Mouse (Mus musculus) cortical plate, adult 2 months (tissue): ENCODE measurements around the gene Mbnl1. TPM values are rescaled to one million over a fixed set of nuclear protein-coding genes. Genes with fewer than 3 reads are reported as not detected.

ENCODE experiments used
- H3K27ac ChIP-seq: fragments of 200-500 bp; 2 replicates; pipeline ENCODE4 v1.5.1; 2012; ENCODE audit warnings: low read length, control low read depth, inconsistent platforms; ENCODE audit not compliant: insufficient read depth
- H3K4me1 ChIP-seq: fragments of 200-500 bp; 2 replicates; pipeline ENCODE4 v1.6.1; 2011; ENCODE audit warnings: low read length; ENCODE audit not compliant: control insufficient read depth, insufficient read depth
- H3K4me3 ChIP-seq: fragments of 200-500 bp; 2 replicates; pipeline ENCODE4 v1.5.1; 2011; ENCODE audit warnings: mild to moderate bottlenecking, low read length, control low read depth; ENCODE audit not compliant: insufficient read depth
- CTCF ChIP-seq: fragments of 200-500 bp; IDR thresholded peaks from 2 replicates; pipeline ENCODE4 v1.5.1; 2011; ENCODE audit warnings: mild to moderate bottlenecking, control low read depth, low read length; ENCODE audit not compliant: insufficient read depth; ENCODE audit errors: extremely low read depth
- POLR2A ChIP-seq: fragments of 200-500 bp; IDR thresholded peaks from 2 replicates; pipeline ENCODE4 v1.6.1; 2011; ENCODE audit warnings: mild to moderate bottlenecking, low read length, control low read depth; ENCODE audit not compliant: insufficient read depth; ENCODE audit errors: extremely low read depth
- polyA plus RNA-seq: library from polyadenylated mRNA; depleted of rRNA; stranded (reverse); fragments of >200 nt; gene quantifications from 2 replicates; pipeline ENCODE4 v1.2.3, GENCODE M21; 2012

Mbnl1 gene
- polyA plus RNA-seq, 1 experiment, result 49.0 TPM

- H3K4me3 ChIP-seq, result no peak overlapping the region
- no peak overlapping the region for H3K27ac ChIP-seq
- H3K4me1 ChIP-seq, result peaks cover 3% of the 10 kb centered on the region; the same call in 1 of the 2 replicates
- TF ChIP-seq POLR2A (no peak), CTCF (no peak)
These were observed 116.7 kb downstream of the Mbnl1 start for GRCm38 (mm10) chr3:60589361-60589760.

- Histone ChIP-seq H3K4me1 (no peaks in the 10 kb centered on the region; the same call in 1 of the 2 replicates), H3K4me3 (no peak overlapping the region), H3K27ac (no peak overlapping the region)
- TF ChIP-seq POLR2A (no peak), CTCF (no peak)
These were observed 123.0 kb downstream of the Mbnl1 start for GRCm38 (mm10) chr3:60595606-60596005.

GRCm38 (mm10) chr3:60596985-60597384 lies 124.4 kb downstream of the Mbnl1 start:
- no peak overlapping the region for H3K4me3 ChIP-seq
- TF ChIP-seq POLR2A (no peak), CTCF (no peak)
- H3K4me1 ChIP-seq, result no peaks in the 10 kb centered on the region; the same call in 1 of the 2 replicates
- H3K27ac ChIP-seq, result no peak overlapping the region

GRCm38 (mm10) chr3:60601686-60602085 lies 129.1 kb downstream of the Mbnl1 start:
- H3K4me3 ChIP-seq, result no peak overlapping the region
- no peak overlapping the region for H3K27ac ChIP-seq
- 0 out of 2 replicates have a peak, but pooled peaks cover 1% of the 10 kb centered on the region for H3K4me1 ChIP-seq
- TF ChIP-seq POLR2A (no peak), CTCF (peak; percentile 81)

GRCm38 (mm10) chr3:60602923-60603549 lies 130.4 kb downstream of the Mbnl1 start:
- Histone ChIP-seq H3K4me3 (no peak overlapping the region), H3K27ac (no peak overlapping the region), H3K4me1 (0 out of 2 replicates have a peak, but pooled peaks cover 1% of the 10 kb centered on the region)
- TF ChIP-seq POLR2A, result no peak
- no peak for TF ChIP-seq CTCF

GRCm38 (mm10) chr3:60603637-60604036 lies 131.0 kb downstream of the Mbnl1 start:
- no peak overlapping the region for H3K4me3 ChIP-seq
- no peak for TF ChIP-seq POLR2A
- TF ChIP-seq CTCF, result no peak
- 0 out of 2 replicates have a peak, but pooled peaks cover 1% of the 10 kb centered on the region for H3K4me1 ChIP-seq
- H3K27ac ChIP-seq, result no peak overlapping the region

- H3K4me1 ChIP-seq, result 0 out of 2 replicates have a peak, but pooled peaks cover 1% of the 10 kb centered on the region
- no peak overlapping the region for H3K4me3 ChIP-seq
- no peak overlapping the region for H3K27ac ChIP-seq
- TF ChIP-seq CTCF, result no peak
- no peak for TF ChIP-seq POLR2A
These were observed 131.6 kb downstream of the Mbnl1 start for GRCm38 (mm10) chr3:60604205-60604604.

- TF ChIP-seq CTCF, result peak; percentile 16; the same call in 1 of the 2 replicates
- TF ChIP-seq POLR2A, result no peak
- no peaks in the 10 kb centered on the region for H3K4me1 ChIP-seq
- no peak overlapping the region for H3K4me3 ChIP-seq
- no peak overlapping the region for H3K27ac ChIP-seq
These were observed 136.3 kb downstream of the Mbnl1 start for GRCm38 (mm10) chr3:60608952-60609403.

- no peak for TF ChIP-seq POLR2A
- TF ChIP-seq CTCF, result no peak
- Histone ChIP-seq H3K4me3 (no peak overlapping the region), H3K27ac (no peak overlapping the region), H3K4me1 (peaks cover 2% of the 10 kb centered on the region)
These were observed 139.2 kb downstream of the Mbnl1 start for GRCm38 (mm10) chr3:60611839-60612238.

- Histone ChIP-seq H3K4me1 (peaks cover 2% of the 10 kb centered on the region), H3K4me3 (no peak overlapping the region), H3K27ac (no peak overlapping the region)
- no peak for TF ChIP-seq CTCF
- no peak for TF ChIP-seq POLR2A
These were observed 140.5 kb downstream of the Mbnl1 start for GRCm38 (mm10) chr3:60613121-60613520.
